Mouse (Mus musculus): ENCODE results near the gene A730071L15Rik. TPM values are rescaled to one million over a fixed set of nuclear protein-coding genes. Genes with fewer than 3 reads are reported as not detected.

The A730071L15Rik gene
- polyA plus RNA-seq, 1 experiment from 2014 or later = 0.74 TPM

GRCm38 (mm10) chr11:6159704-6160275, 40.0 kb upstream of the A730071L15Rik start:
- no peak for ATAC-seq
- Histone ChIP-seq H3K4me2 (replicated peaks; ENCODE audit: low read depth) (no peak overlapping the region), H3K4me1 (replicated peaks; ENCODE audit: control insufficient read depth, insufficient read depth, low read length) (peaks cover 5% of the 10 kb centered on the region; the same call in 1 of the 2 replicates), H3K4me3 (ENCODE audit: low read depth, low read length) (no peak overlapping the region), H3K9me3 (ENCODE audit: control insufficient read depth) (no peaks in the 10 kb centered on the region), H3K9ac (ENCODE audit: low read depth, low read length) (no peak overlapping the region), H3K27ac (ENCODE audit: low read depth, low read length) (no peak overlapping the region), H3K27me3 (replicated peaks; ENCODE audit: control insufficient read depth, insufficient read depth, low read length) (no peaks in the 10 kb centered on the region), H3K36me3 (ENCODE audit: control insufficient read depth, insufficient read depth) (no peaks in the 10 kb centered on the region)
- WGBS = 76% methylated on average over 4 of the region's 4 CpGs
- no peak for TF ChIP-seq CTCF (IDR thresholded peaks at IDR 0.05; ENCODE audit: low read depth)

DNA sequence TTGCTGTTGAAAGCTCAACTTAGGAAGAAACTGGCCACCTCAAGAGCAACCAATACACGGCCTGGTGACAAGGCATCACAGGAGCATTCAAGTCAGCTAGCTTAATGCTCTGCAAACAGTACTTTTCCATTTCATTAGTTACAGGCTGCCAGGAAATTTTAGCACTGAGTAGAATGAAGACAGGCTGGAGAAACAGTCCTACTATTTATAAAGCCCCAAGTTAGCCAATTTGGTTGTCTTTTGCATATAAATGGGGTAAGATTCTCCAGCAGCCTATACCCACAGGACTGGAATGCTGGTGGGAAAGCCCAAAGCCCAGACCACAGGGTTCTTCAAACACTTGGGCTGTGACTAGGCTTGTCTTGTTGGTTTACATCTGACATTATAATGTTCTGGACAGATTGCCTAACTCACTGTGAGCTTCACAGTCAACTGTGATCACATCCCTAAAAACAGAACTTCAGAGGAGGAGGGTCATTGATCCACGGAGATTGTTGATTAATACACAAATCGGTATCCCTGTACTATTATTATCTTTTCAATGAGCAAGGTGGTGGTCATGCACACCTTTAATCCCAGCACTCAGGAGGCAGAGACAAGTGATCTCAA, 39.1 kb upstream of the A730071L15Rik start:
- Histone ChIP-seq H3K9me3 (ENCODE audit: control insufficient read depth) (no peaks in the 10 kb centered on the region), H3K27ac (ENCODE audit: low read depth, low read length) (no peak overlapping the region), H3K4me1 (replicated peaks; ENCODE audit: control insufficient read depth, insufficient read depth, low read length) (no peaks in the 10 kb centered on the region), H3K27me3 (replicated peaks; ENCODE audit: control insufficient read depth, insufficient read depth, low read length) (no peaks in the 10 kb centered on the region), H3K4me3 (ENCODE audit: low read depth, low read length) (no peak overlapping the region), H3K9ac (ENCODE audit: low read depth, low read length) (no peak overlapping the region), H3K36me3 (ENCODE audit: control insufficient read depth, insufficient read depth) (no peaks in the 10 kb centered on the region), H3K4me2 (replicated peaks; ENCODE audit: low read depth) (no peak overlapping the region)
- no peak for TF ChIP-seq CTCF (IDR thresholded peaks at IDR 0.05; ENCODE audit: low read depth)
- WGBS = 81% methylated on average over 3 of the region's 3 CpGs
- ATAC-seq = no peak

- no peaks in the 10 kb centered on the region for H3K4me1 ChIP-seq (replicated peaks; ENCODE audit: control insufficient read depth, insufficient read depth, low read length)
- H3K27ac ChIP-seq (ENCODE audit: low read depth, low read length) = no peak overlapping the region
- no peak overlapping the region for H3K4me3 ChIP-seq (ENCODE audit: low read depth, low read length)
- H3K4me2 ChIP-seq (replicated peaks; ENCODE audit: low read depth) = no peak overlapping the region
- no peak for TF ChIP-seq CTCF (IDR thresholded peaks at IDR 0.05; ENCODE audit: low read depth)
- H3K27me3 ChIP-seq (replicated peaks; ENCODE audit: control insufficient read depth, insufficient read depth, low read length) = no peaks in the 10 kb centered on the region
- H3K36me3 ChIP-seq (ENCODE audit: control insufficient read depth, insufficient read depth) = no peaks in the 10 kb centered on the region
- H3K9me3 ChIP-seq (ENCODE audit: control insufficient read depth) = no peaks in the 10 kb centered on the region
- no peak overlapping the region for H3K9ac ChIP-seq (ENCODE audit: low read depth, low read length)
- ATAC-seq = no peak
Observed at GRCm38 (mm10) chr11:6161549-6161948, 38.3 kb upstream of the A730071L15Rik start.

DNA sequence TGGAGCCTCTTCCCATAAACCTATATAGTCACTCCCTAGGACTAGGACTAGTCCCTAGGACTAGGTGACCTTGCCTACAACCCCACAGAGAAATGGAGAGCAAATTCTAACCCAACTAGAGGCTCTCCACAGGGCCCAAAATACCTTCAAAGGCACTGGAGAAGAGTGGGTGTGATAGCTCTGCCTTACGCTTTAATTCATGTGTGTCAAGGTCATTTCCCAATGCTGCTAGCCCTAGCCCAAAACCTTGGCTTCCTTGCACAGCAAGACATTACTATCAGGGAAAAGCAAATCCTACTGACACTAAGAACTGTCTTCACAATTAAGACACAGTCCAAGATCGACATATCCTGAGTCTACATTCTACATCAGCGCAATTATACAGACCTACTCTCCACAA, 36.8 kb upstream of the A730071L15Rik start:
- no peak overlapping the region for H3K9ac ChIP-seq (ENCODE audit: low read depth, low read length)
- no peaks in the 10 kb centered on the region for H3K27me3 ChIP-seq (replicated peaks; ENCODE audit: control insufficient read depth, insufficient read depth, low read length)
- no peak overlapping the region for H3K27ac ChIP-seq (ENCODE audit: low read depth, low read length)
- no peaks in the 10 kb centered on the region for H3K36me3 ChIP-seq (ENCODE audit: control insufficient read depth, insufficient read depth)
- 96% methylated on average over 3 of the region's 3 CpGs for WGBS
- ATAC-seq = no peak
- H3K9me3 ChIP-seq (ENCODE audit: control insufficient read depth) = no peaks in the 10 kb centered on the region
- no peak overlapping the region for H3K4me3 ChIP-seq (ENCODE audit: low read depth, low read length)
- H3K4me2 ChIP-seq (replicated peaks; ENCODE audit: low read depth) = no peak overlapping the region
- H3K4me1 ChIP-seq (replicated peaks; ENCODE audit: control insufficient read depth, insufficient read depth, low read length) = no peaks in the 10 kb centered on the region
- no peak for TF ChIP-seq CTCF (IDR thresholded peaks at IDR 0.05; ENCODE audit: low read depth)

GRCm38 (mm10) chr11:6163706-6164105, 36.1 kb upstream of the A730071L15Rik start:
- no peak overlapping the region for H3K9ac ChIP-seq (ENCODE audit: low read depth, low read length)
- no peaks in the 10 kb centered on the region for H3K9me3 ChIP-seq (ENCODE audit: control insufficient read depth)
- H3K27ac ChIP-seq (ENCODE audit: low read depth, low read length) = no peak overlapping the region
- H3K4me1 ChIP-seq (replicated peaks; ENCODE audit: control insufficient read depth, insufficient read depth, low read length) = no peaks in the 10 kb centered on the region
- H3K27me3 ChIP-seq (replicated peaks; ENCODE audit: control insufficient read depth, insufficient read depth, low read length) = no peaks in the 10 kb centered on the region
- WGBS = 92% methylated on average over 12 of the region's 12 CpGs
- no peak for TF ChIP-seq CTCF (IDR thresholded peaks at IDR 0.05; ENCODE audit: low read depth)
- ATAC-seq = no peak
- no peak overlapping the region for H3K4me3 ChIP-seq (ENCODE audit: low read depth, low read length)
- H3K36me3 ChIP-seq (ENCODE audit: control insufficient read depth, insufficient read depth) = no peaks in the 10 kb centered on the region
- H3K4me2 ChIP-seq (replicated peaks; ENCODE audit: low read depth) = no peak overlapping the region

DNA sequence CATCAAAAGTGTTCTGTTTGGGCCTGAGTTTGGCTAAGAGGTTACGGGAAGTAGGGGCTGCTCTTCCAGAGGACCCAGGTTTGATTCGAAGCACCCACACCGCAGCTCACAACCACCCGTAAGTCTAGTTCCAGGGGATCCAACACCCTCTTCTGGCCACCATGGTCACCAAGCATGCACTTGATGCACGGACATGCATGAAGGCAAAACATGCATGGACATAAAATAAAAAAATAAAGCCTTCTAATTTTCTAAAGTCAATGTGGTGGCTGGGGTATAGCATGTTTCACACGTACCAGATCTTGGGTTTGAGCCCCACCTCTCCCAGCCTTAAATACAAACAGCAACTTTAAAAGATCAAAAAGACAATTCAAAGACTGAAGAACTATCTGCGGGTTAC, 35.0 kb upstream of the A730071L15Rik start:
- Histone ChIP-seq H3K9me3 (ENCODE audit: control insufficient read depth) (no peaks in the 10 kb centered on the region), H3K36me3 (ENCODE audit: control insufficient read depth, insufficient read depth) (no peaks in the 10 kb centered on the region), H3K4me3 (ENCODE audit: low read depth, low read length) (no peak overlapping the region), H3K9ac (ENCODE audit: low read depth, low read length) (no peak overlapping the region), H3K4me2 (replicated peaks; ENCODE audit: low read depth) (no peak overlapping the region), H3K27ac (ENCODE audit: low read depth, low read length) (no peak overlapping the region), H3K27me3 (replicated peaks; ENCODE audit: control insufficient read depth, insufficient read depth, low read length) (no peaks in the 10 kb centered on the region), H3K4me1 (replicated peaks; ENCODE audit: control insufficient read depth, insufficient read depth, low read length) (no peaks in the 10 kb centered on the region)
- 95% methylated on average over 7 of the region's 7 CpGs for WGBS
- ATAC-seq = no peak
- TF ChIP-seq CTCF (IDR thresholded peaks at IDR 0.05; ENCODE audit: low read depth) = no peak
